Mouse (Mus musculus) fat pad, adult 2 months (tissue): Measurements from ENCODE around the gene Cbx2.

ENCODE experiments used
- DNase-seq: peaks from one replicate; pipeline ENCODE4 v3.0.0-alpha.2; 2011; ENCODE audit warnings: low read depth, low spot score; ENCODE audit errors: extremely low read depth

Gene Cbx2

DNA sequence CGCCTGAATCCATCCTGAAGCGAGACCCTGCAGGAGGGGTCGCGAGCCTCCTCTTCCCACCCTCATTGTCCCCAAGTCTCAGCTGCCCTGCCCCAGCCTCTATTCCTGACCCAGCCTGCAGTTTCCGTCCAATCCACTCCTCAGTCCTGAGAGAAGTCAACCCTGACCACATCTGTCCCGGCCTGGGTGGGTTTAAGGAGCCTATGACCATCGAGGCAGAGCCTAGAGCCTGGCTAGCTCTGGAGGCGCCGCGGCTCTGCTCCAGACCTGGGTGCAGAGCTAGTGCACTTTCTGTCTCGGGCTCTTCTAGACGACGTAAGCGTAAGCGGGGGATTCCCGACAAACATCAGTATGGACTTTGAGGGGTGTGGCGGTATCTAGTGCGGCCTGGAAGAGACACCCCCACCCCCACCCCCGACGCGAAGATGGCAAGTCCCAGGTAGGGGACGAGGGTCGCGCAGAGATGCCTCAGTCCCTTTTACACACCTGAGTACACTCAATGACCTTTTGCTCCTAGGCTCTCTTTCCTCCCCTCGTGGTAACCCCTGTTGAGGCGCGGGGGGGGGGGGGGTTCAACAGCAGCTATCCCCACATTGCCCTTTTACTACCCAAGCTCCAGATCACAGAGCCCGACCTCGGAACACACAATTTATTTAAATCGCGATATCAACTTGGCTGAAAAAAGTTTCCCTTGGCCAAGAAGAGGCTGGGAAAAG, 19.1 kb downstream of the Cbx2 start:
- no peak for DNase-seq

DNA sequence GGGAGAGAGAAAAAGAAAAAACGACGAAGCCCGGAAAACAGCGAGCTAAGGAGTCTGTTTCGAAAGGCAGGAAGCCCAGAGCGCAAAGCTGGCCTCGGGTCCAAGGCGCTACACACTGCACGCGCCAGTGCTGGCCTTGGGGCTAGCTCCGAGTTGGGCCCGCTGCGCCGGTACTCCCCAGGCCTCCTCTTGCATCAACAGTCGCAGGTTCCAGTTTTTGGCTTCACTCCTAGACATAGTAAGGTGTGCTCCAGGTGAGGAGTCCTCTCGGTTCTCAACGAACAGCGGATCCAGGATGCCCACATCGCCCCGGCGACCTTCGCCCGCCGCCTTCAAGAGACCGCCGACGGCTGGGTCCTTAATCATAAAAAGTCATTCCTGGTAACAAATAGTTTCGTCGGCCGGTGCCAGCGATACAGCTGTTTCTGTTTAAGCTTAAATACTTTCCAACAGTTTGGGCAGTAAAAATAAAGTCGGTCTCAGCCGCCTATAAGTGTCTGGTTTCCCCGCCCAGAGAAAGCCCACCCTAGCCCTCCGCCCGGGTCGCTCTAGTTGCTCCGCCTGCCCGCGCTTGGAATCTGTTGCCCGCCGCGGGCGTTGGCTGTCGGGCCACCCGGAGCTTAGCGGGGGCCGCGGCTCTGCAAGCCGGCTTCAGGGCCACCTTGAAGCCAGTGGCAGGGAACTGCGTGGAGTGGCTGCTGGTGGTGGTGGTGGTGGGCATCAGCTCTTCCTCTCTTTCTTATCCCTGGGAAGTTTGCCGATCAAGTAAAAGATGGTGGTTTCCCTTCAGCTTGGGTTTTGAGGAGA, 19.9 kb downstream of the Cbx2 start:
- DNase-seq = no peak

DNA sequence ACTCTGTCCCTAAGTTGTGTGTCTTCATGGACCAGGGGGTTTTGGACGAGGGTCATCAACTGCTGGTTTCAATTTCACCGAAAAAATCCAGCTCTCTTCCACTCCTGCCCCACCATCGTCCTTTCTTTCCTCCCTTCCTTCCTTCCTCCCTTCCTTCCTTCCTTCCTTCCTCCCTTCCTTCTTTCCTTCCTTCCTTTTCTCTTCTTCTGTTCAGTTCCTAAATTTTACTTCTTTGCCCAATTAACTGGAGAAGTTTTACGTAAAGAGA, 20.4 kb downstream of the Cbx2 start:
- no peak for DNase-seq

- DNase-seq = no peak
Observed at GRCm38 (mm10) chr11:119043761-119044550, 21.2 kb downstream of the Cbx2 start.

GRCm38 (mm10) chr11:119044551-119045337, 22.0 kb downstream of the Cbx2 start:
- DNase-seq = no peak

DNA sequence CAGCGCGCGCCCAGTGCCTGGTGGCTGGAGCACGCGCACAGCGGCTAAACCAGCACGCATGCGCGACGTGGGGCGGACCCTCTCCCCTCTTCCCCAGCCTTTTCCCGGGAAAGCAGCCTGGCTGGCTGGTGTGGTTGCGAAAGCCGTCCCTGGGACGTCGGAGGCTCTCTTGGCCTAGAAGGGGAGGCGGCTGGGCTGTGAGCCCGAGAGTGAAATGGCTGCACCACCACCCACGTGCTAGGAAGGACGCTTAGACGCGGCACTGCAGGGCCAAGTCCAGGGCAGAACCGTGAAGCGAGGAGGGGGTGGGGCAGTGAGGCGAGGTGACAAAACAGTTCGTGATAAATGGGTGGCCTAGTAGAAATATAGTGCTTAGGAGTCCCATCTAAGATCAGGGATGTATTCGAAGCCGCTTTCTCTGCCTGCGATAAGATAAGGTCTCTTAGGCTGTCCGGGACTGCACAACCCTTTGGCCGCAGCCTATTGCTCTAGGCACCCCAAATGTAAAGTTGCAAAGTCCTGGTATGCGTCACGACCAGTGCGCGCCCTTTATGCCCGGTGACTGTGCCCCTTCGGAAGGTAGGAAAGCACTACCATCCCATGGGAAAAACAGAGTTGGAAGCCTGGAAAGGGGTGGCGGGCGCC, 24.0 kb downstream of the Cbx2 start:
- no peak for DNase-seq

DNA sequence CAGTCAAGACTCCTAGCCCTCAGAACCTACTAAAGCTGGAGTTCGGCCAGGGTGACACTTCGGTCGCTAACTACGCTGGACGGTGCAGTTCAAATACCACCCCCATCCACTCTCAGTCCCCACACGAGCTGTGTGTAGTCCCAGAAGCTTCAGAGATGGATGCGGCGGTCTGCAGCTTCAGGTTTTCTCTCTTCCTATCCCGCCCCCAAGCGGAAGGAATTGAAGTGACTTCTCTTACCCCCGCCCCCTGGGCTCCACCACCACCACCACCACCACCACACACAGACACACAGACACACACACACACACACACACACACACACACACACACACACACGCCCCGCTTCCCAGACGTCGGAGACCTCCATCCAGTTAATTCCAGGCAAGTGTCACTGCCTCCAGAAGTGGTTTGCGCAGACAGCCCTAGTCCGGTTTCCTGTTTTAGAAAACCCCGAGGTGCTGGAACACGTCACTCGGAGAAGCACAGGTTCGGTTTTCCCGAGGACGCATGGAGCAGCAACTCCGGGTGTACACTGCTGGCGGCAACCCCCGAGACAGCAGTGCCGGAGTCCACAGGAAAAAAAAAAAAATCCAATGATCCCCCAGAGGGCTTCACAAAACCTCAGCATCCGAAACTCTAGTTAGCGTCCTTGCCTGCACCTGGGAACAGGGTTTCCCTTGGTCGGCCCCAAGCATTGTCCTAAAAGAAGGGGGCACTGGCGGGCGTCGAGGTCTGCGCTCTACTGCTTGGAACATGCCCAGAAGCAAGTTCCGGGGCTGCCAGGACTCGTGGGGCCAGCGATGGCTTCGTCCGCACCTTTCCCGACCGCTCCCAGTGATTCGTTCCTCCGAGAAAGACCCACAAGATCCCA, 24.7 kb downstream of the Cbx2 start:
- no peak for DNase-seq

DNA sequence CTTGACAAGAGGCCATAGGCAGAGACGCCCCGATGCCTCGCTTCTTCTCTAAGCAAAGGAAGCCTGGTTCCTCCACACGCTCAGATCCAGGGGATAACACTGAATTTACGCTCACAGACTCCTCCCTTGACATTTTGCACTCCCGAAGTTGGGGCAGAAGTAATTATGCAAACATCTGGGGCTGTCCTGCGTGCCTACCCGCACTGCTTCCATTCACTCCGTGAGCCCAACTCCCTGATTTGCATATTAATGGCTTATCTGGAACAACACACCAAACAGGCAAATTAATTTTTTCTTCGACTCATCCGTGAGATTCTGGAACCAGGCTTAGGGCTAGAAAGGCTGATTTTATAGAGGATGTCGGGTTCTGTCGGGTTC, 25.4 kb downstream of the Cbx2 start:
- no peak for DNase-seq

DNA sequence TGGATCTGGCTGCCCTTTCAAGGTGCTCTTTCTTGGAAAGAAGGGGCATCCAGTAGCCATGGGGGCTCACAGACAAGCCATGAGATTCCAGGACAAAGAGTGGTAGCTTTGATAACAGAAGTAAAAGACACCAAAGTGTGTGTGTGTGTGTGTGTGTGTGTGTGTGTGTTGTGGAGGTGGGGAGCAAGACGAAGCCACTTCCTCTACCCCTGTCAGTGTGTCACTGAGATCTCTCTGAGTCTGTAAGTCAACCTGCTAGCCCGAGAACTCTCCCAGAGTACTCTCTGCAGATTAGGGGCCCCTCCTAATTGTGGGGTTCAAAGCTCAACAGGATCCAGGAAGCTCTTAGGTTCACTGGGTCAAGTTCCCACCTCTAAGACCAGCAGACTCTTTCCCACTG, 27.6 kb downstream of the Cbx2 start:
- no peak for DNase-seq

- DNase-seq = no peak
Observed at GRCm38 (mm10) chr11:119051426-119051825, 28.7 kb downstream of the Cbx2 start.

- DNase-seq = no peak
Observed at GRCm38 (mm10) chr11:119051927-119052660, 29.3 kb downstream of the Cbx2 start.

DNA sequence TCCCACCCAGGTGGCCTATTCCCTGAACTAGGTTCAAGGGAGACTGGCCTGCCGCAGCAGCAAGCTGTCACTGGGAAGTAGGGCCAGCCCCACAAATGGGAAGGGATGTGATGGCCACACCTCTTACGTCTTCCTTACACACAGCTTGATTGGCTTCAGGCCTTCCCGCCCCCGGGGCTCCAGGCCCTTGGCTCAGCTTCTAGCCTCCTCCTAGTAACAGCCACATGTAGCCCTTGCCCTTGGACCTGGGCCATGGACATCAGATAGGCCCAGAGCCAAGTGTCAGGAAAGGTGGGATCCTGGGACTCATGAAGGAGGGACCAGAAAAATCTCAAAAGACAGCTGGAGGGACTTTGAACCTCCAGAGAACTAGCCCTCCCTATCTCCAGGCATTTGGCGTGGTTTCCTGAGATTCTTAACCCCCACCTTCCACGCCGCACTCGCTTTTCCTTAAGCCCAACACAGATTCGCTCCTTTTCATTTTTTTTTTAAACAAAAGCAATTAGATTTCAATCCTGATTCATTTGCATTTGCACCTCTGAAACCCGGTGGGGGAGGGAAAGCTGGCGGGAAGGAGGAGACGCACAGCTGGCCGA, 30.0 kb downstream of the Cbx2 start:
- no peak for DNase-seq

DNA sequence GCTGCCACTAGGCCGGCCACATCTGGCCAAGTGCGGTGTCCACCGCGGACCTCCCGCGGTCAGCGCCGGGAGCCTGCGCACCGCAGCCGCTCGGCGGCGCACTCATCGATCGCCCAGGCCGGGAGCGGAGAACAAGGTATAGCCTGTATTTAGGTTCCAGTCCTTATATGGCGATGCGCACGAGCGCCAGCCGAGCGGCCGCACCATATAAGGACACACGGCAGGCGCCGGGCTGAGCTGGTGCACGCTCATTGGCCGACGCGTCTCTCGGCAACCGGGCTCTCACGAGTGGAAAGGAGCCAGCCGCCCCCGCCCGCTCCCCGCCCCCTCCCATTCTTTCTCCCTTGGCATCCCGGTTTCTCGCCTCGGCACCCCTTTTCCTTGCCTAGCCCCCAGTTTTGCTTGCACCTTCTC, 30.5 kb downstream of the Cbx2 start:
- no peak for DNase-seq

- DNase-seq = no peak
Observed at GRCm38 (mm10) chr11:119053738-119054350, 31.1 kb downstream of the Cbx2 start.

- DNase-seq = no peak
Observed at GRCm38 (mm10) chr11:119054351-119055345, 31.9 kb downstream of the Cbx2 start.

GRCm38 (mm10) chr11:119055571-119056131, 32.9 kb downstream of the Cbx2 start:
- no peak for DNase-seq
